Mouse (Mus musculus) heart, embryonic 11.5 days (tissue): ENCODE results near the gene Nudt4. TPM values are rescaled to one million over a fixed set of nuclear protein-coding genes. Genes with fewer than 3 reads are reported as not detected.

Experiments used
- ATAC-seq: fragments of 200-750 bp; cut with Nextera tagmentation; replicated peaks from 2 replicates; pipeline ENCODE4 v1.8.0; 2017; ENCODE audit warnings: moderate library complexity; ENCODE audit not compliant: insufficient number of reproducible peaks, low FRiP score, low TSS enrichment
- H3K27ac ChIP-seq: fragments of 300-500 bp; sonication (generic); 2 replicates; pipeline ENCODE4 v1.5.1; 2014; ENCODE audit warnings: mild to moderate bottlenecking, low read depth, low read length
- H3K27me3 ChIP-seq: fragments of 300-500 bp; sonication (generic); 2 replicates; pipeline ENCODE4 v1.6.1; 2014; ENCODE audit warnings: mild to moderate bottlenecking, low read length, mixed read lengths; ENCODE audit not compliant: control insufficient read depth, insufficient read depth
- H3K36me3 ChIP-seq: fragments of 300-500 bp; sonication (generic); 2 replicates; pipeline ENCODE4 v1.6.1; 2014; ENCODE audit warnings: mild to moderate bottlenecking, low read length, moderate library complexity, mixed read lengths; ENCODE audit not compliant: control insufficient read depth, insufficient read depth
- H3K4me1 ChIP-seq: fragments of 300-500 bp; sonication (generic); 2 replicates; pipeline ENCODE4 v1.6.1; 2014; ENCODE audit warnings: low read length; ENCODE audit not compliant: control insufficient read depth, insufficient read depth
- H3K4me2 ChIP-seq: fragments of 300-500 bp; sonication (generic); 2 replicates; pipeline ENCODE4 v1.6.1; 2014; ENCODE audit warnings: mild to moderate bottlenecking, moderate library complexity
- H3K4me3 ChIP-seq: fragments of 300-500 bp; sonication (generic); 2 replicates; pipeline ENCODE4 v1.5.1; 2014; ENCODE audit warnings: low read depth, low read length
- H3K9ac ChIP-seq: fragments of 300-500 bp; sonication (generic); 2 replicates; pipeline ENCODE4 v1.6.1; 2014; ENCODE audit warnings: mild to moderate bottlenecking, low read depth, low read length, moderate library complexity
- H3K9me3 ChIP-seq: fragments of 300-500 bp; sonication (generic); replicated peaks from 2 replicates; pipeline ENCODE4 v1.6.1; 2016; ENCODE audit warnings: low read length; ENCODE audit not compliant: control insufficient read depth
- WGBS: fragments of 180-500 bp; shearing (Covaris S2); extraction: QIAGEN DNeasy Blood & Tissue Kit; methylation state at CpG from one replicate; pipeline ENCODE4 v1.1.7; 2014; ENCODE audit not compliant: insufficient replicate concordance; 5-methylcytosine and 5-hydroxymethylcytosine counted together
- polyA plus RNA-seq: library from polyadenylated mRNA; unstranded; fragments of >200 nt; fragmentation: Nextera tagmentation; extraction: Ambion mirVana; gene quantifications from 2 replicates; pipeline ENCODE4 v1.2.1, GENCODE M21; 2014

Nudt4 gene
- polyA plus RNA-seq, 1 experiment from 2014 or later: 147 TPM

DNA sequence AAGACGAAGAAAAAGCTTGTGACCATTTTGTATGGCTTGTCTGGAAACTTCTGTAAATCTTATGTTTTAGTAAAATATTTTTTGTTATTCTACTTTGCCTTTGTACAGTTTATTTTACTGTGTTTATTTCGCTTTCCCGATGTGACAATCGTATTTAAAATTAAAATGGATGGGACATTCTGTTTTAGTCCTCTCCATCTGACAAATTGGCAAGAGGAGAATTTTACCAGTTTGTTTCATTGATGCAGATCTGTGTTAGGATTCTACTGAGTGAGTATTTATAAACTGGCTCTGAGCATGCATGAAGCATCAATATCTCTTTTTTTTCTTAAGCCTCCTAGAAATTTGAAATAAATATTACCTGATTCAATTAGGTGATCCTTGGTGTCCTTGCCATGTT lies 21.0 kb downstream of the Nudt4 start:
- WGBS: 92% methylated on average over 4 of the region's 4 CpGs
- H3K4me1 ChIP-seq: peaks cover 15% of the 10 kb centered on the region; the same call in 1 of the 2 replicates
- H3K4me3 ChIP-seq: no peak overlapping the region

DNA sequence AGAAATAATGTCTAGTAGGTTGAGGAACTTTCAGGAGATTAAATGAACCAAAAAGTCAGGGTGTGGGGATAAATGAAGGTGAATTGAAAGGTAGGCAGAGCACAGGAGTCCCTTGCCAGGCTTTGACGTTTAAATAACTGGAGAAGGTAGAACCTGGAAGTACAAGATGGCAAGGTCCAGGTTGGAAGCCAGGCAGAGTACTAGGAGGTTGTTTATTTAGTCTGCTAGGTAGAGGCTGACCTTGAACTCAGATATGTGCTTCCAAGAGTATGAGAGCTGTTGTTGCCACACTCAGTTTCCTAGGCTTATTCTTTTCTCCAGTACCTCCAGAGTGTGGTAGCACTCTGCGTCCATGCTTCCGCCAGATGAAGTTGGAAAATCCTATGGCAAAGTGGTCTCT lies 24.1 kb downstream of the Nudt4 start:
- WGBS: 86% methylated on average over 3 of the region's 3 CpGs
- 0 out of 2 replicates have a peak overlapping the region, but pooled peaks have one; percentile 14 for H3K4me2 ChIP-seq
- no peak overlapping the region for H3K4me3 ChIP-seq
- H3K9me3 ChIP-seq: no peaks in the 10 kb centered on the region
- 0 out of 2 replicates have a peak, but pooled peaks cover 3% of the 10 kb centered on the region for H3K36me3 ChIP-seq
- no peaks in the 10 kb centered on the region for H3K27me3 ChIP-seq
- H3K27ac ChIP-seq: peak overlapping the region; percentile 55; the same call in 1 of the 2 replicates
- peaks cover 18% of the 10 kb centered on the region for H3K4me1 ChIP-seq
- ATAC-seq: no peak
- H3K9ac ChIP-seq: no peak overlapping the region

More for the DNA sequence above, 21.0 kb downstream of the Nudt4 start:
- no peak overlapping the region for H3K9ac ChIP-seq
- H3K9me3 ChIP-seq: no peaks in the 10 kb centered on the region
- no peak overlapping the region for H3K4me2 ChIP-seq
- no peaks in the 10 kb centered on the region for H3K27me3 ChIP-seq
- no peak for ATAC-seq
- H3K36me3 ChIP-seq: peaks cover 14% of the 10 kb centered on the region
- H3K27ac ChIP-seq: no peak overlapping the region

DNA sequence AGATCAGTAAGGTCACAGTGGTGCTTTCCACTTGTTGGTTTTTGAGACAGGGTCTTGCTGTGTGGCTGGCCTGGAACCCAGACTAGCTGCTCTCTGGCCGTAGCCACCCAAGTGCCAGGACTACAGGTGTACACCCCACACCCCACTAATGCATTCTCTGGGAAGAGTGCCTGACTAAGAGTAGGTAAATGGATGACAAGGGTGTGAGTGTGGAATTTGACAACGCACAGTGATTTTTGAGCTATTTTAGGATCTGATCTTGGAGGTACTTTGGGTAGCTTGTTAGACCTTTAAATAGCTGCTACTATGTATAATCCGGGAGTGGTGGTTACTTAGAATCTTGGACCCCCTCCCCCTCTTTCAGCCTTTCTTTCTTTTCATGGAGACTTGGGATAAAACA lies 24.7 kb downstream of the Nudt4 start:
- no peak for ATAC-seq
- no peaks in the 10 kb centered on the region for H3K9me3 ChIP-seq
- H3K36me3 ChIP-seq: 0 out of 2 replicates have a peak, but pooled peaks cover 3% of the 10 kb centered on the region
- no peak overlapping the region for H3K9ac ChIP-seq
- H3K4me3 ChIP-seq: no peak overlapping the region
- peaks cover 18% of the 10 kb centered on the region for H3K4me1 ChIP-seq
- no peaks in the 10 kb centered on the region for H3K27me3 ChIP-seq
- WGBS: 49% methylated on average over 3 of the region's 3 CpGs
- peak overlapping the region; percentile 14 for H3K4me2 ChIP-seq
- H3K27ac ChIP-seq: peak overlapping the region; percentile 7

DNA sequence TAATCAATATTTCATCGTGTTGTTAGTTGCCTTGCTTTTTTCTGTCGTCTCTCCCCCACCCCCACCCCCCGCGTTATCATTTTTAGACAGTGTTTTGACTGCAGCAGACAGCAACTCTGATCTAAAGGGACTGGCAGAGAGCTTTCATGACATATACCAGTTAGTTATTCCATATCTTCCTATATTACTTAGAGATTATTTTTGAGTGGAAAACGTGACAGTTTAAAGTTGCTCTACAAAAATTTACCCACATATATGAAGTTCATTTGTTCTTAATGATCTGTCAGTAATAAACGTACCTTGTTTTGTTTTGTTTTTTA lies 27.8 kb downstream of the Nudt4 start:
- Histone ChIP-seq H3K36me3 (no peaks in the 10 kb centered on the region), H3K4me3 (no peak overlapping the region), H3K27me3 (no peaks in the 10 kb centered on the region), H3K9ac (no peak overlapping the region), H3K27ac (no peak overlapping the region), H3K9me3 (no peaks in the 10 kb centered on the region), H3K4me1 (peaks cover 26% of the 10 kb centered on the region), H3K4me2 (no peak overlapping the region)
- no peak for ATAC-seq
- WGBS: 71% methylated on average over 6 of the region's 6 CpGs

DNA sequence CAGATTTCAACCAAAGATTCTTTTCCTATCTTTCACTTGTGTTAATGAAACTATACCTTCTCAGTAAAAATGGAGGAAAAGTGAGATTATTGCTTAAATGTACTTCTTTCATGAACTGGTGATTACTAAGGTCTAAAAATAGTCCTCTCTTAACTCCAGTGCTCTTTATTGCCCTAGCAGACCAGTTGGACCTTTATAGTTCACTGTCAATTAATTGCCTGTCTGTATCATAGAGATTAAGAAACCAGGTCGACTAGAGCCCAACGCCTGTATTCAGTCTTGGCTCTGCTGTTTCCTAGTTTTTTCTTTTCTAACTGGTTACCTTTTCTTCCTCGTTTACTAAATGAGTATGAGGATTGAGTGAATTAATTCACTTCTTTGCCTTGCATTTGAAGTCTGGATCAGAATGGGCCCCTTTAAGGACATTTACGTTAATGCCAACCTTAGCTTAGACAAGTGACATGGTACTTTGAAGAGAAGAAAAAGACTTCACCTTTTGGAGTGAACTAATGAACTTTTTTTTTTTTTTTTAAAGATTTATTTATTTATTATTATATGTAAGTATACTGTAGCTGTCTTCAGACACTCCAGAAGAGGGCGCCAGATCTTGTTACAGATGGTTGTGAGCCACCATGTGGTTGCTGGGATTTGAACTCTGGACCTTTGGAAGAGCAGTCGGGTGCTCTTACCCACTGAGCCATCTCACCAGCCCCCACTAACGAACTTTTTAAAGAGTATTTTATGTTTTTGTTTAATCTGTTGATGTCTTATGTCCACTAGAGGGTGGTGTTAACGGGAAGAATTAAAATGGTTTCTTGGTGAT lies 28.3 kb downstream of the Nudt4 start:
- no peak for ATAC-seq
- WGBS: 89% methylated on average over 7 of the region's 8 CpGs
- Histone ChIP-seq H3K4me3 (no peak overlapping the region), H3K4me2 (no peak overlapping the region), H3K27ac (no peak overlapping the region), H3K9me3 (no peaks in the 10 kb centered on the region), H3K4me1 (peaks cover 26% of the 10 kb centered on the region), H3K9ac (no peak overlapping the region), H3K36me3 (no peaks in the 10 kb centered on the region), H3K27me3 (no peaks in the 10 kb centered on the region)

DNA sequence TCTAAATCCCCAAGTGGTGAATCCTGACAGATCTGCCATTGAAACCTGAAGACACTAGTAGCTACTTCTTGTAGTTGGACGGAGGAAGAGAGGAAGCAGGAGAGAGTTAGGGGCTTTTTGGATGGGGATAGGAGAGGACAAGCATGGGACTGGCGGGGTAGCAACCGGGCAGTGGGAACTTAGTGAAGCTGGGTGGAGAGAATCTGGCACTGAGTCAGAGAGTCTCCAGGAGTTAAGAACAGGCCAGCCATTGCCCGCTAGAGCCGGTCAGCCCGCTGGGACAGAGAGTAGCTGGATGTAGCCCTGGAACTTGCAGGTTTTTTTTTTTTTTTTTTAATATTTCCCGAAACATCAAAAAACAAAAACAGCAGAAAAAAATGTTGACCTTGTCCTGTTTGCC lies 30.6 kb downstream of the Nudt4 start:
- Histone ChIP-seq H3K9me3 (no peaks in the 10 kb centered on the region), H3K27ac (no peak overlapping the region), H3K9ac (no peak overlapping the region), H3K4me2 (no peak overlapping the region), H3K4me1 (peaks cover 19% of the 10 kb centered on the region), H3K36me3 (no peaks in the 10 kb centered on the region), H3K27me3 (no peaks in the 10 kb centered on the region), H3K4me3 (no peak overlapping the region)
- no peak for ATAC-seq
- WGBS: 91% methylated on average over 7 of the region's 7 CpGs

DNA sequence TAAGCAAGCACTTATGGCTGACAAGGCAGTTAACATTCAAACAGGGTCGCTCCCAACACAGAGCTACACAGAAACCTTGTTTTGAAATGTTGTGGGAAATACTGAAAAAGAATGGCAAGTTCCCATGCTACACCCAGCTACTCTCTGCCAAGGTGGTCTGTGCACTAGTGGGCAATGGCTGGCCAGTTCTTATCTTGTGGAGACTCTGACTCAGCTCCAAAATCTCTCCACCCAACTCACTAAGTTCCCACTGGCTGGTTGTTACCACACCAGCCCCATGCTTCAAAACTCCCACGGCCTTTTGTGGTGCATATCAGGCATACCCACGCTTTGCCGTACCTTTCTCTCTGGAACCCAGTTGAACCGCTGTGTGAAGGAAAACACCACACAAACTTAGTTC lies 31.0 kb downstream of the Nudt4 start:
- no peak overlapping the region for H3K4me3 ChIP-seq
- no peak for ATAC-seq
- peaks cover 19% of the 10 kb centered on the region for H3K4me1 ChIP-seq
- WGBS: 74% methylated on average over 5 of the region's 5 CpGs
- H3K9me3 ChIP-seq: no peaks in the 10 kb centered on the region
- no peak overlapping the region for H3K9ac ChIP-seq
- H3K36me3 ChIP-seq: no peaks in the 10 kb centered on the region
- H3K27me3 ChIP-seq: no peaks in the 10 kb centered on the region
- no peak overlapping the region for H3K4me2 ChIP-seq
- no peak overlapping the region for H3K27ac ChIP-seq

DNA sequence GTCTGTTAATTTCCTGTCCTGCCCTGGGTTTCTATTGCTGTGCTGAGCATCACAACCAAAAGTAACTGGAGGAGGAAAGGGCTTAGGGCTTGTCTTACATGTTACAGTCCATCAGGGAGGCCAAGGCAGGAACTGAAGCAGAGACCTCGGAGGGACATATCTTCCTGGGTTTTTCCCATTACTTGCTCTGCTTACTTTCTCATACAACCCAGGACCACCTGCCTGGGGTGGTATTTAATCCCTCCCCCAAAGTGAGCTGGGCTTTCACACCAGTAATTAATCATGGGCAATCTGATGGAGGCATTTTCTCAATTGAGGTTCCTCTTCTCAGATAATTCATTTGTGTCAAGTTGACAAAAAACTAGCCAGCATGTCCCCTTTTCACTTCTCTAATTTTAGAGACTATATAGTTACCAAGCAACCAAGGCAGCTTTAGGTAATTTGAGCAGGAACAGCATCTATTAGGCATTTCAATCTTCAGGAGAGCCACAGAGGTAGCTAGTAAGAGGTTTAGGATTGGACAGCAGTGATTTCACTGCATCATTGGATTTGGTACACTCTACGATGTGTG lies 33.3 kb downstream of the Nudt4 start:
- Histone ChIP-seq H3K9ac (no peak overlapping the region), H3K9me3 (no peaks in the 10 kb centered on the region), H3K4me3 (no peak overlapping the region), H3K36me3 (no peaks in the 10 kb centered on the region), H3K4me2 (no peak overlapping the region), H3K4me1 (peaks cover 19% of the 10 kb centered on the region), H3K27me3 (no peaks in the 10 kb centered on the region), H3K27ac (no peak overlapping the region)
- ATAC-seq: no peak
- 65% methylated on average over 2 of the region's 2 CpGs for WGBS
